Mouse (Mus musculus): Measurements from ENCODE around the gene Adgrg5. TPM values are rescaled to one million over a fixed set of nuclear protein-coding genes. Genes with fewer than 3 reads are reported as not detected.
A peak's percentile ranks its signal among the peaks of the same experiment; 100 is the strongest.

Gene Adgrg5
- polyA plus RNA-seq, 1 experiment = 0.10 TPM

GRCm38 (mm10) chr8:94914701-94915101, 8.8 kb upstream of the Adgrg5 start:
- no peak overlapping the region for H3K27ac ChIP-seq (ENCODE audit: insufficient read depth, low read length)
- no peak overlapping the region for H3K4me3 ChIP-seq (ENCODE audit: insufficient read depth, low read length)
- no peaks in the 10 kb centered on the region for H3K4me1 ChIP-seq (ENCODE audit: control insufficient read depth, insufficient read depth, low read length)
- TF ChIP-seq CTCF (IDR thresholded peaks at IDR 0.05; ENCODE audit: extremely low read depth, insufficient read depth, low read length) (no peak), POLR2A (IDR thresholded peaks at IDR 0.05; ENCODE audit: extremely low read depth, insufficient read depth, low read length) (no peak)

- no peak for TF ChIP-seq CTCF (IDR thresholded peaks at IDR 0.05; ENCODE audit: extremely low read depth, insufficient read depth, low read length)
- no peak for TF ChIP-seq POLR2A (IDR thresholded peaks at IDR 0.05; ENCODE audit: extremely low read depth, insufficient read depth, low read length)
- H3K27ac ChIP-seq (ENCODE audit: insufficient read depth, low read length) = no peak overlapping the region
- no peaks in the 10 kb centered on the region for H3K4me1 ChIP-seq (ENCODE audit: control insufficient read depth, insufficient read depth, low read length)
- H3K4me3 ChIP-seq (ENCODE audit: insufficient read depth, low read length) = no peak overlapping the region
Measured at GRCm38 (mm10) chr8:94916311-94916959, 7.1 kb upstream of the Adgrg5 start.

DNA sequence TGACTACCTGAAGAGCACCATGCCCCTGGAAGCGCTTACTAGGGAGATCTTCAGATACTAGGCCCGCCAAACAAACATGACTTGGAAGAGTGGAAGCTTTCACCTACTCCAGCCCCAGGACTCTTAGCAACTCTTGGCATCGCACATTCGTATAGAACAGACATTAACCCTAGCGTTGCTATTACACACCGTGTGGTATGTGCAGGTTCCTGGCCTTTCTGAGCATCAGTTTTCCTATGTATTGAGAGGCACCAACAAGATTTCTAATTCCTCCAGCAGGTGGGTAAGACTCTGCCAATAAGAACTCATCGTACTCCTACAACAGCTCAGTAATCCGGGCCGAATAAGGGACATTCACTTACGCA, 6.6 kb upstream of the Adgrg5 start:
- Histone ChIP-seq H3K27ac (ENCODE audit: insufficient read depth, low read length) (no peak overlapping the region), H3K4me1 (ENCODE audit: control insufficient read depth, insufficient read depth, low read length) (no peaks in the 10 kb centered on the region), H3K4me3 (ENCODE audit: insufficient read depth, low read length) (peak overlapping the region; percentile 46)
- no peak for TF ChIP-seq POLR2A (IDR thresholded peaks at IDR 0.05; ENCODE audit: extremely low read depth, insufficient read depth, low read length)
- TF ChIP-seq CTCF (IDR thresholded peaks at IDR 0.05; ENCODE audit: extremely low read depth, insufficient read depth, low read length) = no peak

DNA sequence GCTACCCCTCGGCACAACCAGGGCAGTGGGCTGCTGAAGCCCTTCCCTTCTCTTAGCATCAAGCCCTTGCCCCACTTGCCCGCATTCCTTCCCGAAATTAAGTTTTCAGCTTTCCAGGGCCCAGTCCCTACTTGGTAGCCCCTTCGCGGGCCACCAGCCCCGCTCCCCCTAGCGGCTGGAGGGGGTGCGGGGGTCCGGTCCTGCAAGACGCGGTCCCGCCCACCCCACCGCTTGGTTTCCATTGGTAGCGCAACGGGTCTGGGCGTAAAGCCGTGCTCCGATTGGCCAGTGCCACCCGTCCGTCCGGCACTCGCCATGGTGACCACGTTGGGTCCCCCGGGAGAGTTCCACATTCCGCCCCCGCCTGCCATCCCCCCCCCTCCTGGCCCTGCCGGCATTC, 6.1 kb upstream of the Adgrg5 start:
- no peak overlapping the region for H3K27ac ChIP-seq (ENCODE audit: insufficient read depth, low read length)
- H3K4me1 ChIP-seq (ENCODE audit: control insufficient read depth, insufficient read depth, low read length) = no peaks in the 10 kb centered on the region
- TF ChIP-seq POLR2A (IDR thresholded peaks at IDR 0.05; ENCODE audit: extremely low read depth, insufficient read depth, low read length) (no peak), CTCF (IDR thresholded peaks at IDR 0.05; ENCODE audit: extremely low read depth, insufficient read depth, low read length) (no peak)

DNA sequence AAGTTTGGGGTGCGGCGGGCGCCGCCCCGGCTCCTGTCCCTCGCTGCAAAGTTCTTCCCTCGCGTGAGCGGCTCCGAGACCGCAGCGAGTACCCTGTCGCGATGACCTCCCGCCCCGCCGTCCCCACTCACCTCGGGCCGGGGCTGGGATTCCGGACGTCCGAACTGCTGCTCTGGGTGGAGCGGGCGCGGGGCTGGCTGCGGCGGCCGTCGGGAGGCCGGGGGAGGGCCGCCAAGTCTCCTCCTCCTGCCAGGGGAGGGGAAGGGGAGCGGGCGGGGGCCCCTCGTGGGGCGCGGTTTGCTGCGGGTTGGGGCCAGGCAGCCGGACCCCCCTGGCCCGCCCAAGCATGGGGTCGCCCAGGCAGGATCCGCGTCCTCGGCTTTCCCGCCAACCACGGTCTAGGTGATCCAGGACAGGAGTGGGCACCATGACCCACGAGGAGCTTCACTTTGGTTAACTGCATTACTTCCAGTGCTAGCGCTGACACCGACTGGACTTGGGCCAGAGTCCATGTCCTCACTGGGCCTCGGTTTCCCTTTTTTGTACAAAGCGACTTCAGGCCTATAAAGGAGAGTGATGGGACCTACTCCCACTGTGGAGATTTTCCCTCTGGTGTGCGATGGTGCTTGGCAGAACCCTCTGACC, 5.5 kb upstream of the Adgrg5 start, which contains the start of gene Ccdc102a:
Gene Ccdc102a (minus strand): TSS at position 248 of the 645 bp plus-strand sequence.
- Histone ChIP-seq H3K27ac (ENCODE audit: insufficient read depth, low read length) (no peak within 1 kb of the TSS), H3K4me3 (ENCODE audit: insufficient read depth, low read length) (peak within 1 kb of the TSS; percentile 46), H3K4me1 (ENCODE audit: control insufficient read depth, insufficient read depth, low read length) (no peaks in the 10 kb centered on the region)
- TF ChIP-seq CTCF (IDR thresholded peaks at IDR 0.05; ENCODE audit: extremely low read depth, insufficient read depth, low read length) = no peak
- no peak for TF ChIP-seq POLR2A (IDR thresholded peaks at IDR 0.05; ENCODE audit: extremely low read depth, insufficient read depth, low read length)

More for the DNA sequence above, 6.1 kb upstream of the Adgrg5 start:
- peak overlapping the region; percentile 46 for H3K4me3 ChIP-seq (ENCODE audit: insufficient read depth, low read length)

DNA sequence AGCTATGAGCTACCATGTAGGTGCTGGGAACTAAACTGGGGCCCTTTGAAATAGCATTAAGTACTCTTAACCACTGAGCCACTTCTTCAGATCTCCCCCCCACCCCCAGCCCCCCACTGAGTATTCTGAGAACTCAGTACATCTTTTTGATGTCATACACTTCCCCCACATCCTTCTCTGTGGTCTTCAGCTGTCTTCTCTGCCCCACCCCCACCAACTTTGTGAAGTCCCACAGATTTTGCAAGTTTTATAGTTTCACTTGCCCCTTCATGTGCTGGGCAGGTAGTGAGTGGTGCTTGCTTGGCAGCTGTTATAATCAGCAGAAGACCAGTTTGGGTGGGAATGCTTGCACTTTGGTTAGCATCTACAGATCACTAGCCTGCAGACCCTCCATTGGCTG, 4.2 kb upstream of the Adgrg5 start:
- Histone ChIP-seq H3K27ac (ENCODE audit: insufficient read depth, low read length) (no peak overlapping the region), H3K4me3 (ENCODE audit: insufficient read depth, low read length) (no peak overlapping the region), H3K4me1 (ENCODE audit: control insufficient read depth, insufficient read depth, low read length) (no peaks in the 10 kb centered on the region)
- TF ChIP-seq CTCF (IDR thresholded peaks at IDR 0.05; ENCODE audit: extremely low read depth, insufficient read depth, low read length) = no peak
- no peak for TF ChIP-seq POLR2A (IDR thresholded peaks at IDR 0.05; ENCODE audit: extremely low read depth, insufficient read depth, low read length)

GRCm38 (mm10) chr8:94922176-94922575, 1.3 kb upstream of the Adgrg5 start:
- H3K4me3 ChIP-seq (ENCODE audit: insufficient read depth, low read length) = no peak overlapping the region
- no peak overlapping the region for H3K27ac ChIP-seq (ENCODE audit: insufficient read depth, low read length)
- H3K4me1 ChIP-seq (ENCODE audit: control insufficient read depth, insufficient read depth, low read length) = no peaks in the 10 kb centered on the region
- TF ChIP-seq POLR2A (IDR thresholded peaks at IDR 0.05; ENCODE audit: extremely low read depth, insufficient read depth, low read length) (no peak), CTCF (IDR thresholded peaks at IDR 0.05; ENCODE audit: extremely low read depth, insufficient read depth, low read length) (no peak)

DNA sequence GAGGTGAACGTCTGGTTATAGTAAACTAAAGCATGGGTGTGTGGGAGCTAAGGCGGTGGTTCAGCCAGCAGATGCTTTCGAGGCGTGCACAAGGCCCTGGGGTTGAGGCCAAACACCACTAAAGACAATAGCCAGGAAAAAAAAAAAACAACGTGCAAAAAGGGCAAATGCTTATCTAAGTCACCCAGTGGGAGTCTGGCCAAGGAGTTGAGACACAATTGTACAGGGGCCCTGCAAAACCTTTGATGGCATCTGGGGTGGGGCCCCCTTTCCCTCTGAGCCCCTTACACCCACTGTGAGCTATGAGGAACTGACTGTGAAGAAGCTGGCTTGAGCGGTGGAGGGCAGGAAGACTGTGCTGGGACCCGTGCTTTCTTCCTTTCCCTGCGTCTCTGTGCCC, 892 bp upstream of the Adgrg5 start:
- no peak for TF ChIP-seq POLR2A (IDR thresholded peaks at IDR 0.05; ENCODE audit: extremely low read depth, insufficient read depth, low read length)
- no peak for TF ChIP-seq CTCF (IDR thresholded peaks at IDR 0.05; ENCODE audit: extremely low read depth, insufficient read depth, low read length)
- no peak overlapping the region for H3K4me3 ChIP-seq (ENCODE audit: insufficient read depth, low read length)
- no peak overlapping the region for H3K27ac ChIP-seq (ENCODE audit: insufficient read depth, low read length)
- H3K4me1 ChIP-seq (ENCODE audit: control insufficient read depth, insufficient read depth, low read length) = no peaks in the 10 kb centered on the region

GRCm38 (mm10) chr8:94928227-94928626, 4.7 kb downstream of the Adgrg5 start:
- Histone ChIP-seq H3K4me1 (ENCODE audit: control insufficient read depth, insufficient read depth, low read length) (no peaks in the 10 kb centered on the region), H3K27ac (ENCODE audit: insufficient read depth, low read length) (no peak overlapping the region), H3K4me3 (ENCODE audit: insufficient read depth, low read length) (no peak overlapping the region)
- no peak for TF ChIP-seq CTCF (IDR thresholded peaks at IDR 0.05; ENCODE audit: extremely low read depth, insufficient read depth, low read length)
- no peak for TF ChIP-seq POLR2A (IDR thresholded peaks at IDR 0.05; ENCODE audit: extremely low read depth, insufficient read depth, low read length)

DNA sequence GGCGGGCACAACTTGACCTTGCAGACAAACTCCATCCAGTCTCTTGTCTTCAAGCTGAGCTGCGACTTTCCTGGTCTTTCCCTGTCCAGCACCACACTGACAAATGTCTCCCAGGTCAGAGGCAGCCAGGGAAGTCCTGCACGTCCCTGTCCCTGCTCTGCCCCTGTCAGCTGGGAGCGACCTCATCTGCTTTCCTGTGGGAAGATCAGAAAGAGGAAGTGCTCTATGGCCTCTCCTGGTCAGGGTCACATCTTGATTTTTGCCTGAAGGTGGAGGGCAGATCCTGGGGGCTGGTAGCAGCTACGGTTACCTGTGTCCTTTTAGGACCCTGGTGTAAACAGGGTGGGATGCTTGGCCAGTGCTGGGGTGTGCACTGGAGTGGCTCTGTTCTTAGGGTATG, 10.4 kb downstream of the Adgrg5 start:
- TF ChIP-seq CTCF (IDR thresholded peaks at IDR 0.05; ENCODE audit: extremely low read depth, insufficient read depth, low read length) (no peak), POLR2A (IDR thresholded peaks at IDR 0.05; ENCODE audit: extremely low read depth, insufficient read depth, low read length) (no peak)
- H3K27ac ChIP-seq (ENCODE audit: insufficient read depth, low read length) = no peak overlapping the region
- no peaks in the 10 kb centered on the region for H3K4me1 ChIP-seq (ENCODE audit: control insufficient read depth, insufficient read depth, low read length)
- H3K4me3 ChIP-seq (ENCODE audit: insufficient read depth, low read length) = no peak overlapping the region
